Mouse (Mus musculus): ENCODE data around the gene Etl4. TPM values are rescaled to one million over a fixed set of nuclear protein-coding genes. Genes with fewer than 3 reads are reported as not detected.

The Etl4 gene
- polyA plus RNA-seq, 1 experiment from 2014 or later, result 12.7 TPM

DNA sequence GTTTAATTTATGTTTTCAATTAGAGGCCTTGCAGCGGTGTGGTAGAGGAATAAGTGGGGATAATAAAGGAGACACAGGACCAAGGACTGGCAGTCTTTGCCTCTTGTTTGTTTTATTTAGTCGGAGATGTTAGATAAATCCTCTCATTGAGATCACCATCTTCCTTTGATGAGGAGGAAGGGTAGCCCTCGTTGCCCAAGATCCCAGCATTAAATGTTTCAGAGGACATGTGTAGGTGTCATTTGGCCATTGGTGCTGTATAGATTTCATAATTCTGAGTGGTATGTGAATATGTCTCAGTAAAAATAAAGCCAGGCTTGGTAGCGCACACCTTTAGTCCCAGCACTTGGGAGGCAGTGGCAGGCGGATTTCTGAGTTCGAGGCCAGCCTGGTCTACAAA is 508.4 kb downstream of the Etl4 start:
- ATAC-seq (ENCODE audit: low FRiP score, low read depth), result no peak
- WGBS, result 77% methylated on average over 6 of the region's 6 CpGs
- H3K36me3 ChIP-seq, result no peaks in the 10 kb centered on the region

DNA sequence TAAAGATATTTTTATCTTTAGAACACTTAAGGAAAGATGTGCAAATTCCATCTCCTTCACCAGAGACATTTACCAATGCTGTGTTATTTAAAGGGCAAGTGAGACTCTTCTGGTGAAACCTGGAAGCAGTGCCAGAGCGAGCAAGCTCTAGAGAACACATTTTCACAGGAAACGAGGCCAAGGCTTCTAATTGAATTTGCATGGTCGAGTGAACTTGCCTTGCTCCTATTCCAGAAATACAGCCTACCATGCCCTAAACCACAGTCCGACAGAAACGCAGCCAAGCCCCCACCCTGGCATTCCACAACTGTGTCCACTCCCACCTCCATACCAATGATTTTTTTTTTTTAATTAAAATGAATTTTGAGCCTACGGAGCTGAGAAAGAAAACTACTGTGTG is 510.4 kb downstream of the Etl4 start:
- no peaks in the 10 kb centered on the region for H3K36me3 ChIP-seq
- H3K9ac ChIP-seq, result no peak overlapping the region
- no peak overlapping the region for H3K4me2 ChIP-seq (replicated peaks)
- ATAC-seq (ENCODE audit: low FRiP score, low read depth), result no peak
- 34% methylated on average over 6 of the region's 6 CpGs for WGBS
- H3K4me1 ChIP-seq, result peaks cover 3% of the 10 kb centered on the region; the same call in 1 of the 2 replicates
- no peak overlapping the region for H3K27ac ChIP-seq
- H3K9me3 ChIP-seq, result no peaks in the 10 kb centered on the region
- H3K27me3 ChIP-seq (replicated peaks), result no peaks in the 10 kb centered on the region
- no peak overlapping the region for H3K4me3 ChIP-seq

More for the DNA sequence above, 508.4 kb downstream of the Etl4 start:
- Histone ChIP-seq H3K27me3 (replicated peaks) (no peaks in the 10 kb centered on the region), H3K4me2 (replicated peaks) (no peak overlapping the region), H3K4me1 (peaks cover 3% of the 10 kb centered on the region; the same call in 1 of the 2 replicates), H3K9me3 (no peaks in the 10 kb centered on the region), H3K9ac (no peak overlapping the region), H3K27ac (no peak overlapping the region), H3K4me3 (no peak overlapping the region)

DNA sequence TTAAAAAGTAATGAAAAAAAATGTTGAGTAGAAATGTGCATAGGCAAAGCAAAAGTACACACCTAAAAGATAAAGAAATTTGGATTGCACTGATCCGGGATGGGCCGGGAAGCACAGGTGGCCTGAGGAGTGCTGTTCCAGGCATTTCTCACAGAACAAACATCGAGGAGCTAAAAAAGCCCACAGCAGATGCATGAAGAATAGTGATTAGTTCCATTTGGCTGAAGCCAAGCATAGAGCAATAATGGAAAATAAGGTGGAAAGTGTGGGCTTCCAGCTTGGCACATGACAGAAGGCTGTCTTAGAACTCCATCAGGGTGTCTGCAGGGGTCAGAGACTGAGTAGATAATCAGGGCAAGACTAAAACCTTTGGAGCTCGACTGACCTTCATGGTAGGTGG is 512.7 kb downstream of the Etl4 start:
- Histone ChIP-seq H3K27me3 (replicated peaks) (no peaks in the 10 kb centered on the region), H3K4me2 (replicated peaks) (no peak overlapping the region), H3K4me3 (no peak overlapping the region), H3K9me3 (no peaks in the 10 kb centered on the region), H3K27ac (no peak overlapping the region), H3K9ac (no peak overlapping the region), H3K4me1 (peaks cover 2% of the 10 kb centered on the region; the same call in 1 of the 2 replicates), H3K36me3 (no peaks in the 10 kb centered on the region)
- no peak for ATAC-seq (ENCODE audit: low FRiP score, low read depth)
- WGBS, result 50% methylated on average over 4 of the region's 4 CpGs

DNA sequence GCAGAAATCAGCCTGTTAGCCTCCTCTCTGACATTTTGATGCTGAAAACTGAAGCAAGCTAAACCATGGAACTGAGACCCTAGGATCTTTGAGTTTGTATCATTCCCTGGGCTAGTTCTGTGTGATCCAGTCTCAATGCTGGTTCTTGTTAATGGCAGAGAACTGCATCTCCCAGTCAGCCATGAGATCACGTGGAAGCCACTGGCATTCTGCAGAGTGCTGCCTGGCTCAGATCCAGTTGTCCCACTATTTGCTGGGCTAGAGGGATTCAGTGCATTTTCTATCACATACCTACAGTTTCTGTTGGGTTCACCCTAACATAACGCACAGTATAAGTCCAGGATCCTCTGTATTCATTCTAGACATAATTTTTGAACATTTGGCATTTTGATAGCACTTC is 524.1 kb downstream of the Etl4 start:
- H3K9ac ChIP-seq, result no peak overlapping the region
- H3K27me3 ChIP-seq (replicated peaks), result no peaks in the 10 kb centered on the region
- H3K27ac ChIP-seq, result no peak overlapping the region
- no peaks in the 10 kb centered on the region for H3K4me1 ChIP-seq
- no peak overlapping the region for H3K4me3 ChIP-seq
- no peak overlapping the region for H3K4me2 ChIP-seq (replicated peaks)
- WGBS, result 95% methylated on average over 2 of the region's 2 CpGs
- ATAC-seq (ENCODE audit: low FRiP score, low read depth), result no peak
- H3K9me3 ChIP-seq, result no peaks in the 10 kb centered on the region
- H3K36me3 ChIP-seq, result no peaks in the 10 kb centered on the region

DNA sequence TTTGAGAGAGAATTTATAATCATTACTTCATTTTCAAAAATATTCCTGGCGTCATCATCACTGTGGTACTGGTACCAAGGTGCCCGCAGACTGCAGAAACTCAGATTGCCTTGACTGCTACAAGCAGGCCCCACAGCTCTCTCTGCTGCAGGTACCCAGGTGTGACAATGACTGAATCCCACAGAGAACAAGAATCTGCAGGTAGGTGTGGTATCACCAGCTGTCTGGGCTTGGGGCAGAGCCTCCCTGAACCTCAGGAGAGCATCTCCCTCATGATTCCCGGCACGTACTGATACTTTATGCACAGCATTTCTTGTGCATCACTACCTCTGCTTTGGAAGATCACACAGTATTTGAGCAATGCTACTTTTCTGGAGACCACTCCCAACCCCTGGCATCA is 526.0 kb downstream of the Etl4 start:
- no peak overlapping the region for H3K4me2 ChIP-seq (replicated peaks)
- no peak overlapping the region for H3K4me3 ChIP-seq
- no peaks in the 10 kb centered on the region for H3K36me3 ChIP-seq
- H3K9me3 ChIP-seq, result no peaks in the 10 kb centered on the region
- WGBS, result 92% methylated on average over 4 of the region's 4 CpGs
- no peaks in the 10 kb centered on the region for H3K4me1 ChIP-seq
- no peak overlapping the region for H3K27ac ChIP-seq
- no peaks in the 10 kb centered on the region for H3K27me3 ChIP-seq (replicated peaks)
- no peak overlapping the region for H3K9ac ChIP-seq
- no peak for ATAC-seq (ENCODE audit: low FRiP score, low read depth)

DNA sequence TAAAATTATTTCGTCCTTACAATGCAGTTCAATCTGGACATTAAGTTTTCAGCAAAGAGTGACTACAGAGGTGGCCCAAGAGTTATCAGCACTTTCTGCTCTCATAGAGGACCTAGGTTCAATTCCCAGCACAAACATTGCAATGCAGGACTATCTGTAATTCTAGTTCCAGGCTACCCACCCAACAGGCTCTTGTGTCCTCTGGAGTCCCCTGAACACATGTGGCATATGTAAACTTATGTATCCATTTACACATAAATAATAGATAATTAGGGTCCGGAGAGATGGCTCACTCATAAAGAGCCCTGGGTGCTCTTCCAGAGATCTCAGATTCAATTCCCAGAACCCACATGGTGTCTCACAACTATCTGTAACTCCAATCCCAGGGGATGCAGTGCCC is 533.2 kb downstream of the Etl4 start:
- WGBS, result 86% methylated on average over 2 of the region's 2 CpGs

DNA sequence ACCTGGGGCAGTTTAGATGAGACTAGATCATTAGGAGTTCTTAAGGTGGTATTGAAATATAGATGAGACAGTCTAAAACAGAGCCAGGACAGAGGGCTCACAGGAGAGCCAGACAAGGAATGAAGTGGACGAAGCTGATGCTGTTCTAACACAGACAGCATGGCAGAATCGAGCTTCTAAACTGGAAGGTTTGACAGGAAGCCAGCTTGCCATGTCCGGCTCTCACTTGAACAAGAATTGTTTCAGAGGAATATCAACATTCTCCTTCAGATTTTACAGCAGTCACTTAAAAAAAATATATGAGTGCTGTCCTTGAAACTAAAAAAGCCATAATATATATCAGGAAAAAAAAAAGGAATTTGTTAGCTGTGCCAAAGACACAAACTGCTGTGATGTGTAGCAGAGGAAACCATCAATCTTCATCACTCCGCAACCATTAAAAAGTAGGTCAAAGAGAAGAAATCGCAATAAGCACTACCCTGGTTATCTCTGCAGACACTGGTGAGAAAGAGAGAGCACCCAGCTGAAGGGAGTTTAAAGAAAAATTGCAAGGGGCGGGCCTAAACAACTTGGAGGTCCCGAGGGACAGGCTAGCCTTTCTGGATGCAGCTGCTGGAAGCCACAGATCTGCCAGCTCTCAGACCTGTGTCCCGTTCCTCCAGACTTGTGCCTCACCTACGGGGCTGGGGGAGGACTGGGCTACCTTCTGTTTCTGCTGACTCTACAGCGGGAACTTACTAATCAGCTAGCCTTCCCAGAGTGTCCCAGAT is 534.3 kb downstream of the Etl4 start:
- H3K27ac ChIP-seq, result no peak overlapping the region
- H3K4me1 ChIP-seq, result no peaks in the 10 kb centered on the region
- no peaks in the 10 kb centered on the region for H3K27me3 ChIP-seq (replicated peaks)
- WGBS, result 59% methylated on average over 10 of the region's 10 CpGs
- H3K9ac ChIP-seq, result no peak overlapping the region
- ATAC-seq (ENCODE audit: low FRiP score, low read depth), result no peak
- H3K4me2 ChIP-seq (replicated peaks), result no peak overlapping the region
- H3K36me3 ChIP-seq, result no peaks in the 10 kb centered on the region
- H3K9me3 ChIP-seq, result no peaks in the 10 kb centered on the region
- H3K4me3 ChIP-seq, result no peak overlapping the region

More for the DNA sequence above, 533.2 kb downstream of the Etl4 start:
- H3K4me3 ChIP-seq, result no peak overlapping the region
- H3K27me3 ChIP-seq (replicated peaks), result no peaks in the 10 kb centered on the region
- H3K36me3 ChIP-seq, result no peaks in the 10 kb centered on the region
- H3K4me1 ChIP-seq, result no peaks in the 10 kb centered on the region
- no peaks in the 10 kb centered on the region for H3K9me3 ChIP-seq
- H3K27ac ChIP-seq, result no peak overlapping the region
- H3K4me2 ChIP-seq (replicated peaks), result no peak overlapping the region
- no peak for ATAC-seq (ENCODE audit: low FRiP score, low read depth)
- H3K9ac ChIP-seq, result no peak overlapping the region

DNA sequence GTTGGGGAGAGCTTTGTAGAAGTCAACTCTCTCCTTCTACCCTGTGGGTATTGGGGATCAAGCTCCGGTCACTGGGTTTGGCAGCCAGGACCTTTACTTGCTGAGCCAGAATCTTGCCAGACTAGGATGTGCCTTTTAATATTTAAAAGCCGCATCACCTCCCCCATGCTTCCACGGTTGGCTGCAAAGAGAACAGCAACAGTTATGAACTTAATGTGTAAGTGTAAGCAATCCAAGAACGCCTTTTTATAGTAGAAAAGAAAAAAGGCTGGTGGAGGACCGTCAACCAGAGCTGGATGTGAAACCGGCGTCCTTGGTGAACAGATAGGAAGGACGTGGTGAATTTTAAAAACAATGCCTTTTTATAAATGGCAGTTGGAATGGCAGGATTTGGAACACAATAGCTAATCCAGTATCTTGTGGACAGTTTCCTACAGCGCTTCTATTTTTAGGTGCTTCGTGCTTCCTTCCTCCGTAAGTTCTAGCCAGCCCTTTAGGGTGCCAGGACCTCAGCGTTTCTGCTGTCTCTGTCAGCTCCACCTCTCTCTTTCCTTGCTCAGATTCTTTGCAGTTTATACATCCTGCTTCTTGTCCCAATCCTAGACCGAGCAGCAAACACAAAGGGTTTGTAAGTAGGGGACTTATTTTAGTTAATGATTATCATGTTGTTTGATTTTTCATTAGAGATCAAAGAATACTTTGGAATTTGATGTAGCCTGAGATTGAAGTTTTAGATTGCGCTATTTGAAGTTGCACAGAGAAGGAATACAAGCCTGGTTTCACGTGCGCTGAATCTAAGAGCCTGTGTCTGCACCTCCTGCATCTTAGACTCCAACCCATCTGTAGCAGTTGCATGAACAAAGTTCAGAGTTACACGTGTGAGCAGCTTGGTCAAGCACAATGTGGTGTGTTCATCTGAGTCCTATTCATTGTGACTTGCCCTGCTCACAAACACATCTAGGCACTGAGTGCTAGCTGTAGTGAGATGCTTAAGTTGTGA is 535.9 kb downstream of the Etl4 start:
- H3K27ac ChIP-seq, result no peak overlapping the region
- no peaks in the 10 kb centered on the region for H3K27me3 ChIP-seq (replicated peaks)
- WGBS, result 68% methylated on average over 17 of the region's 17 CpGs
- no peak overlapping the region for H3K9ac ChIP-seq
- no peak overlapping the region for H3K4me2 ChIP-seq (replicated peaks)
- no peaks in the 10 kb centered on the region for H3K9me3 ChIP-seq
- no peak overlapping the region for H3K4me3 ChIP-seq
- no peaks in the 10 kb centered on the region for H3K4me1 ChIP-seq
- no peaks in the 10 kb centered on the region for H3K36me3 ChIP-seq
- ATAC-seq (ENCODE audit: low FRiP score, low read depth), result no peak

DNA sequence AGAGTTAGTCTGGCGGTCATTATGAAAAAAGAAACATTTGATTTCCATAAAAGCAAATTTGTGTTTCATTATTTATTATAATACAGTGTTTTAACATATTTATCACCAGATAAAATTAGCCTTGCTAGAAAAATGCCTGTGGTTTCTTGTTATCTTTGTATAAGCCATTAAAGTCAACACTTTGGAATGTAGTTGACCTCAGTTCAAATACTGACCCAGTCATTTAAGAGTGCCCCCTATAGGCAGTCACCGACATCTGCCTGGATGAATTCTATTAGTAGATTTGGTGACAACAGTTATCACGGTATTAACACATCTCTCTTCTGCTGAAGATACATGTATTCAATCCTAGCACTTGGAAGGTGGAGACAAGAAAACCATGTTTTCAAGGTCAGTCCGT is 536.6 kb downstream of the Etl4 start:
- H3K27ac ChIP-seq, result no peak overlapping the region
- WGBS, result 80% methylated on average over 4 of the region's 4 CpGs
- H3K4me3 ChIP-seq, result no peak overlapping the region
- H3K4me2 ChIP-seq (replicated peaks), result no peak overlapping the region
- no peaks in the 10 kb centered on the region for H3K4me1 ChIP-seq
- no peaks in the 10 kb centered on the region for H3K27me3 ChIP-seq (replicated peaks)
- no peaks in the 10 kb centered on the region for H3K36me3 ChIP-seq
- H3K9ac ChIP-seq, result no peak overlapping the region
- no peaks in the 10 kb centered on the region for H3K9me3 ChIP-seq
- no peak for ATAC-seq (ENCODE audit: low FRiP score, low read depth)

DNA sequence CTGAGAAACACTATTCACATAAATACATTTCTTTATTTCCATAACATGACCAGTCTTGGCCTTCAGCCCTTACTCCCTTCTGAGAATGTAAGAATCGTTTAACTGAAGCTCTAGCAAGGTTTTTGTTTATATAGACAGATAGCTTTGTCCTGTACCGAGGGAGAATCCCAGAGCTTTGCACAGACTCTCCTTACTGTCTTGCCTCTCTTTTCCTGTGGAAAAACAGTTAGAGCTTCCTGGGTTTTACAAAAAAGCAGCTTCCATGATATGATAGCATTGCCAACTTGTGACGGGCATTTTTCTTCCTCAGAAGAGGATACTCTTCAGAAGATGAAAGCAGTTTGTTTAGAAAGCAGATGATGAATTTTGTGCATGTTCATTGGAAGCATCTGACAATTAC is 541.4 kb downstream of the Etl4 start:
- H3K27me3 ChIP-seq (replicated peaks), result no peaks in the 10 kb centered on the region
- no peaks in the 10 kb centered on the region for H3K4me1 ChIP-seq
- no peak for ATAC-seq (ENCODE audit: low FRiP score, low read depth)
- no peak overlapping the region for H3K4me2 ChIP-seq (replicated peaks)
- no peak overlapping the region for H3K9ac ChIP-seq
- WGBS, result 65% methylated on average over 3 of the region's 3 CpGs
- no peaks in the 10 kb centered on the region for H3K9me3 ChIP-seq
- no peak overlapping the region for H3K27ac ChIP-seq
- H3K4me3 ChIP-seq, result no peak overlapping the region
- no peaks in the 10 kb centered on the region for H3K36me3 ChIP-seq

DNA sequence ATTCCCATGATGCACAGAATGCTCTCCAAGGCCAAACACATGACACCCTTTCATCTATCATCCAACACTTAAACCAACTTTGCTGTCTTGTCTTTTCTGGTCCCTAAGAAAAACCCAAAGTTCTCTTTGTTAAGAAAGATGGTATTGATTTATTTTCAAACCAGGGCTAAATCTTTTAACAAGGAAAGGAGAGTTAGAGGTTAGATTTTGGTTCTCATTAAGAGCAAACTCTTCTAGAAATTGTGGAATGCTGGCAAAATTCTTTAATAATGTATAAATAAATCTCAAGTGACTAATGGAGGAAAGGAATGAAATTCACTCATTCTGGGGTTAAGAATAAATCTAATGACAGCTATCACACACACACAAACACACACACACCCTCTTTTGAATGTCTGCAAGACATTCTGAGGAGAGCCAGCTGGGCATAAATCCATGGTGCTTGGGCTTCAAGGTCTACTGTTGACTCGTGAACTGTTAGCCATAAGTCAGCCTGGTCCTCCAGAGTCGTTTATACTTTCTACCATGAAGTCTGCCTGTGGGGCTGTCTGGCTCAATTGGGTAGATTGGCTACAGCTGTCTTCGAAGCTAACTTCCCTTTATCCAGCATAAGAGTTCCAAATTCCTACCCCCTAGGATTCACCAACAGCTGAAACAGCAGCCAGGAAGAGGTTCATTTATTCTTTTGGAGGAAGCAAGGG is 544.1 kb downstream of the Etl4 start:
- Histone ChIP-seq H3K9me3 (no peaks in the 10 kb centered on the region), H3K27ac (no peak overlapping the region), H3K36me3 (no peaks in the 10 kb centered on the region), H3K9ac (no peak overlapping the region), H3K4me3 (no peak overlapping the region), H3K4me1 (no peaks in the 10 kb centered on the region), H3K4me2 (replicated peaks) (no peak overlapping the region), H3K27me3 (replicated peaks) (no peaks in the 10 kb centered on the region)
- 67% methylated on average over 3 of the region's 3 CpGs for WGBS
- no peak for ATAC-seq (ENCODE audit: low FRiP score, low read depth)

DNA sequence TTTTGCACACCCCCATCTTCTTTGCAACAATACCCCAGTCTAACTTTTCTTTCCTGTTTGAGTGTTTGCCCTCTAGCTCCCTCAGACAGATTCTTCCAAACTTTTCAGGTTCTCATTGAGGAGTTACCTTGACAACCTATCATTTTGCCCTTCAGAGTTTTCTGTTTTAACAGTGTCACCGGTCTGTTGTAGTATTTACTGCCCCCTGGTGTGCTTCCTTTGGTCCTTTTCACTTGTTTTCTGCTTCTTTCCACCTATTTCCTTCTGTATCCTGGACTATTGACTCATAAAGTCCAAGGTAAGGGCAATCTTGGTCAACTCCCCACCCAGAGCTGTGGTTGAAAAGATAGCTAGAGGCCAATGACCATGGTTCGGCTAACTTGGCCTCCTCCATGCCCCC is 569.6 kb downstream of the Etl4 start:
- 68% methylated on average over 2 of the region's 2 CpGs for WGBS
- H3K9me3 ChIP-seq, result no peaks in the 10 kb centered on the region
- H3K36me3 ChIP-seq, result no peaks in the 10 kb centered on the region
- no peaks in the 10 kb centered on the region for H3K27me3 ChIP-seq (replicated peaks)
- ATAC-seq (ENCODE audit: low FRiP score, low read depth), result no peak
- H3K4me1 ChIP-seq, result no peaks in the 10 kb centered on the region
- H3K4me3 ChIP-seq, result no peak overlapping the region
- H3K4me2 ChIP-seq (replicated peaks), result no peak overlapping the region
- no peak overlapping the region for H3K9ac ChIP-seq
- H3K27ac ChIP-seq, result no peak overlapping the region

All from neural tube, embryonic 12.5 days (tissue).